Mouse (Mus musculus) embryo, embryonic 10.5 days (tissue): ENCODE measurements around the gene Ube2c.
A peak's percentile ranks its signal among the peaks of the same experiment; 100 is the strongest.

ENCODE experiments used
- DNase-seq: peaks from one replicate; pipeline ENCODE4 v3.0.0-alpha.2; 2015; ENCODE audit warnings: low spot score

Ube2c gene

DNA sequence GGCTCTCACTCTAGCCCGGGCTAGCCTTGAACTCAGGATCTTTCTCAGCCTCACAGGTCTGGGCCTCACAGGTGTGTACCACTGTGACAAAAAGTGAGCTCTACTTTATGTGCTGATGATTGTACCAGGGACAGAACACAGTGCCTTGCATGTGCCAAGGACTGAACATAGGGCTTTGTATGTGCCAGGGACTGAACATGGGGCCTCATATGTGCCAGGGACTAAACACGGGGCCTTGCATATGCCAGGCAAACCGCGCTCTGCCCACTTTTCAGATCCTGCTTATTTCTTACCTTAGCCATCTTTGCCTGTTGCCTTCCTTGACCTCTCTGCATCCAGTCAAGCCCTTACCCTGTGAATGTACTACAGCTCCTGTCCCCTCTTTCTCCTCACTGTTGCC lies 7.7 kb upstream of the Ube2c start:
- no peak for DNase-seq

- no peak for DNase-seq
These were observed 7.1 kb upstream of the Ube2c start for GRCm38 (mm10) chr2:164762593-164762992.

DNA sequence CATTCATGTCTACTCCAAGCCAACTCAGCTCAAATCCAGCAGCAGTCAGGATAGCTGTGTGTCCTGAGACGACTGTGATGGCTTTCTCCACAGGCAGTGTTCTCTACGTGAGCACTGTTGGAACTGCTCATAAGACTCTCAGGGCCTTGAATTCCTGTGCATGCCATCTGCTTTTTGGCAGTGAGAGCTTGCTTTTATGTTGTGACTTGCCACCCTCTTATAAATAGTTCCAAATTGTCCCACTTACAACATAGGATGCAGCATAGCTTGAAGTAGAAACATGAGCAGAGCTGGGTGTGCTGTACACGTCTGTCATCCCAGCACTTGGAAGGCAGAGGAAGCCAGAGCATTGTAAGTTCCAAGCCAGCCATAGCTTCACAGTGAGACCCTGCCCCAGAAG lies 3.9 kb upstream of the Ube2c start:
- DNase-seq, result no peak

DNA sequence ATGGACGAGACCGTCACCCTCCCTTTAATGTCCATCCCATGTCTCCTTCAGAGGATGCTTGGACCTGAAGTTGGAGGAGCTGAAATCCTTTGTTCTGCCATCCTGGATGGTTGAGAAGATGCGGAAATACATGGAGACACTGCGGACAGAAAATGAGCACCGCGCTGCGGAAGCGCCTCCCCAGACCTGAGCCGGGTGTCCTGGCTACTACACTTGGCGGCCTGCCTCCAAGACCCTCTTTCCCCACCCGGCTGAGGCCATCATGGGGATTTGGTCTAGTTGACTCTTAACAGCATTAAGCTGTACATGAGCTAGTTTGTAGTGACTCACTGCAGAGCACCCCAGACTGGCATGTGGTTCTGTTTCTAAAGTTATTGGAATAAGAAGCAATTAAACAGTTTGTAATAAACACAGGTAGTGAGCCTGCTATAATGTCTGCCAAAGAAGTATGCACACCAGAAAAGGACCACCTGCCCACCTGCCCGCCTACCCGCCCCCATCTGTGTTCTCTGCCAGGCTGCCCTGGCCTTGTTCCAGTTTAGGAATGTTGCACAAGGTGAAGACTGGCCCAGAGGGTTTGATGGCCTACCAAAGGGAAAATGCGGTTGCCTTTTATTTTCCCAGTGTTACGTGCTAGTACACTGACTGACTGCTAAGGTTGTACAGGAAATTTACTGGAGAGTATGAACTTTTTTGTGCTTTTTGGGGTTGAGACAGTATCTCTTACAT lies 1.7 kb upstream of the Ube2c start:
- no peak for DNase-seq

DNA sequence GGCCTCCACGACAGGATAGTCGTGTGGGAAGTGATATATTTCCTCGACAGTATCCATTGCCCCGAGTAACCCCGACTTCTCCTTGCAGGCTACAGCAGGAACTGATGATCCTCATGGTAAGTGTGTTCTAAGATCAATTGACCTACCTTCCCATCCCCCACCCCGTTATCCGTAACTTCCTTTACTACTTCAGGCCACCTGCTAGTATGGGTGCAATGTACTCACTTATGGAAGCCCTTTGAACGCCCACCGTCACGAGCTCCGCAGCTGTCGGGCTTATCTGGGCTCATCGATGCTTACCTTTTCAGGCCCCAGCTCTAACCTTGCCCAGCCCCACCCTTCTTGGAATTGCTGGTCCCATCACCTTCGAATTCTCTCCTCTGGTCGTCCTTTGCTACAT lies 581 bp downstream of the Ube2c start:
- DNase-seq, result peak; percentile 35

DNA sequence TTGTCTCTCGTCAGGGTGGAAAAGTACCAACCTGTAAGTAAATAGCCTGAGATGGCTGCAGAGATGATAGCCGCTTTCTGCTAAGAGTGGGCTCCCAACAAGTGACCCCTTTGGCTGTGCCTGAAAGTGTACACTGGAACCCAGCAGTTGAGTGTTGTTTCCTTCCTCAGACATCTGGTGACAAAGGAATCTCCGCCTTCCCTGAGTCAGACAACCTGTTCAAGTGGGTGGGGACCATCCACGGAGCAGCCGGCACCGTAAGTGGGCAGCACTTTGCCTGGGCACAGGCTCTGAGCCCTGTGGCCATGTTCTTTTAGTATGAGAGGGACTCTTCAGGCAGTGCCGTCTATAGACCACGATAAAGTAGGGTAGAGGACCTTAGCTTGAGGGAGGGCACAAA lies 1.4 kb downstream of the Ube2c start:
- DNase-seq, result no peak

DNA sequence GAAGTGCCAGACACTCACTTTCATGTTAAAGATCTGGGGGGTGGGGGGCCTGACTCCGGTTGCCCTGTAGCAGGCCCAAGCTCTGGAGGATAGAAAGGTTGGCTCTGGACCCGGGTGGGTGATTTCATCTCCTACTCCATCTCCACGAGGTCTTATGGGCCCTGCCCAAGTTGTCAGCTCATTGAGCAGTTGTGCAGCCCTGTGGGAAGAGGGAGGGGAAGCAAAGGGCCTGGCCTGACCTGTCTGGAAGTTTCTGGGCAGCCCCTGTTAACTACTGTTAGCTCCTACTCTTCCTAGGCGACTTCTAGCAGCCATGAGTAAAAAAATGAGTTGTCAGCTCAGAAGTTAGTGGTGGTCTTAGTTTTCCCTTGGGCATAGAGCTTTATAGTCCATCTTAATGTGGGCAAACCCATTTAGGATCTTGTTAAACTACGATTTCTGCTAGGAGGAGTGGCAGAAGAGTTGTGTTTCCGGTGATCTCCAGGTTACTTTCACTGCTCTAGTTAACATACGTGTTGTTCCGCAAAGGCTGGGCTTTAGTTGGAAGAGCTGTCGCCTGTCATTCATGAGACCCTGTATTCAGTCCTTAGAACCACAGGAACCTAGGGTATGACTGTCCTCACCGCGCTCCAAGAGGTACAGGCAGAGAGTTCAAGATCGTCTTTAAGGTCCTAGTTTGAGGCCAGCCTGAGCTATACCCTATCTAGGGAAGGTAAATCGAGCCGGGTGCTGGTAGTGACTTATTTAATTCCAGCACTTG lies 3.7 kb downstream of the Ube2c start:
- DNase-seq, result no peak

- DNase-seq, result no peak
These were observed 4.3 kb downstream of the Ube2c start for GRCm38 (mm10) chr2:164773989-164774364.

- DNase-seq, result no peak
These were observed 6.4 kb downstream of the Ube2c start for GRCm38 (mm10) chr2:164776130-164776529.

- no peak for DNase-seq
These were observed 7.1 kb downstream of the Ube2c start for GRCm38 (mm10) chr2:164776801-164777200.

DNA sequence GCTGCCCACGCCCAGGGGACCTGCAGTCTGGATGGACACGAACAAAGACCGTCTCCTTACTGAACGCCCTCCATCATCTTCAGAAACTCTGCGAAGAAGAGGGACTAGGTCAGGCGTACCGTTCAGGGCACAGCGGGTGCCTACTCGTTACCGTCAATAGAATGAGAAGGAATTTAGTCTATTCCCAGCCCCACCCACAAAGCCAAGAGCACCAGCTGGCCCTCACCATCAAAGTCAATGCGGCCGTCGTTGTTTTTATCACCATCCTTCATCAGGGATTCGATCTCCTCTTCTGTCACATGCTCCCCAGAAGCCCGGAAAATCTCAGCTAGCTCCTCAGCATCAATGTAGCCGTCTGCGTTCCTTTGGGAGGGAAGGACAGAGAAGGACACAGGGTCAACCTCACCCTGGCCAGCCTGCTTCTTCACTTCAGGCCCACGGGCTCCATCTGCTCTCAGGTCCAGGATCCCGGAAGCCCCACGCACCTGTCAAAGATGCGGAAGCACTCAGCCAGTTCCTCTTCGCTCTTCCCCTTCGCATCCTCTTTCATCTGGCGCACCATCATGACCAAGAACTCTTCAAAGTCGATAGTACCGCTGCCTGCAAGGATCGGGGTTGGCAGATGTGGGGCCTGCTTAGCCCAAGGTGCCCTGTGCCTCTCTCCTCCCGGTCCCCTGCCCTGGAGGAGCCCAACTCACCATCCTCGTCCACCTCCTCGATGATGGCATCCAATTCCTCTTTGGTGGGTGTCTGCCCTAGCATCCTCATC lies 7.7 kb downstream of the Ube2c start:
- DNase-seq, result no peak

GRCm38 (mm10) chr2:164778015-164778287 lies 8.3 kb downstream of the Ube2c start:
- DNase-seq, result no peak

- no peak for DNase-seq
These were observed 9.1 kb downstream of the Ube2c start for GRCm38 (mm10) chr2:164778809-164779208.

GRCm38 (mm10) chr2:164779481-164780086 lies 9.9 kb downstream of the Ube2c start, which contains the start of gene Tnnc2:
Gene Tnnc2 (minus strand): TSS chr2:164779967.
- no peak for DNase-seq

DNA sequence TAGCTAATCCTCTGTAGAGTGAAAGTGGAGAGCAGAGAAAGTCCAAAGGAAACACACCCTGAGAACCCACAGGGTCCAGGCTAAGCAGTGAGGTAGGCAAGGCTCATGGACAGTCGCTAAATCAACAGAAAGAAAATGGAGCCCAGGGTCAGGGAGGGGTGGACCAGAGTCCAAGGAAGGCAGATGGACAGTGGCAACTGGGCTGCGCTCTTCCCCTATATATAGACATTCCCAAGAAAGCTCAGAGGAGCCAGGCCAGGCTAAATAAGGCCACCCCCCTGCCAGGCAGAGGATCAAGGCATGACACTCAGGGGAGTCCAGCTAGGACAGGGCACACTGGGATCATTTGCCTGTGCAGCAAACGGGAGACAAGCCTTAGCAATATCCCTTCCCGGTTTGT lies 12.2 kb downstream of the Ube2c start:
- DNase-seq, result no peak

GRCm38 (mm10) chr2:164783926-164784581 lies 14.4 kb downstream of the Ube2c start:
- DNase-seq, result peak; percentile 38

- DNase-seq, result no peak
These were observed 15.2 kb downstream of the Ube2c start for GRCm38 (mm10) chr2:164784869-164785420.

- DNase-seq, result peak; percentile 89
These were observed 16.0 kb downstream of the Ube2c start, which contains the start of gene Snx21 for GRCm38 (mm10) chr2:164785481-164786387. Gene Snx21 (plus strand): TSS chr2:164785823.

DNA sequence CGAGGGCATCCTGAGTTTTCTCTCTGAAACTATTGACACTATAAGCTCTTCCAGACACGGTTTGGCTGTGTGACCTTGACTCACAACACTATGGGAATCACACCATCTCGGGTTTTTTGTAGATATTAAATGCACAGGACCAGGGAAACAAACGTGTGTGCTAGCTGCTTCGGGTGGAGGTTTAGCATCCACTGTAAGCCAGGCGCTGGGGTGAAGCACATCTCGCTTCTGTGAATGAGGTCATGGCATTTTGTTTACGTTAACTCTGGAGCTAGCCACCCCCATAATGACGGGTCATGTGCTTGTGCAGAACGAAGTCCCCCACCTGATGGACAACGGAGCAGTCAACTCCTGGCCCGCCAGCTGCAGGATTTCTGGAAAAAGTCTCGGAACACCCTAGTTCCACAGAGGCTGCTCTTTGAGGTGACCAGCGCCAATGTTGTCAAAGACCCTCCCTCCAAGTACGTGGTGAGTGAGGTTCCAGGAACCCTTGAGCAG lies 16.7 kb downstream of the Ube2c start:
- no peak for DNase-seq

DNA sequence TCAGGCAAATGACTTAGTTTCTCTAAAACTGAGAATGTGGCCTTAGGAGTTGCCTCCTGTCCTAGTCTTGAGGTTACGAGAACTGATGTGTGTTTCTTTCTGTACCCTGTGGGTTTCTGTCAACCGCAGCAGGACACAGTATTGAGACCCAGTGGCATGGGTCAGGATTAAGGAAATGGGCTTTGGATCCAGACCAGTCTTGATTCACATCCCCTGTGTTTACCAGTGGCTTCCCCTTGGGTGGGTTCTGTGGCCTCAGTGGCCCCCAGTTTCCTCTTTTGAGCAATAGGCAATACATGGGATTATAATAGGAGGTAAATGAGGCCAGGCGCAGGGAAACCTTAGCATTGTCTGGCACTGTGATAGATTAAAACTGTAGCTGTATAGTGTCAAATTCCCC lies 17.3 kb downstream of the Ube2c start:
- no peak for DNase-seq
